Mouse (Mus musculus): ENCODE data around the gene Asic2. TPM values are rescaled to one million over a fixed set of nuclear protein-coding genes. Genes with fewer than 3 reads are reported as not detected.

Gene Asic2
- total RNA-seq, 1 experiment from 2014 or later: not detected

DNA sequence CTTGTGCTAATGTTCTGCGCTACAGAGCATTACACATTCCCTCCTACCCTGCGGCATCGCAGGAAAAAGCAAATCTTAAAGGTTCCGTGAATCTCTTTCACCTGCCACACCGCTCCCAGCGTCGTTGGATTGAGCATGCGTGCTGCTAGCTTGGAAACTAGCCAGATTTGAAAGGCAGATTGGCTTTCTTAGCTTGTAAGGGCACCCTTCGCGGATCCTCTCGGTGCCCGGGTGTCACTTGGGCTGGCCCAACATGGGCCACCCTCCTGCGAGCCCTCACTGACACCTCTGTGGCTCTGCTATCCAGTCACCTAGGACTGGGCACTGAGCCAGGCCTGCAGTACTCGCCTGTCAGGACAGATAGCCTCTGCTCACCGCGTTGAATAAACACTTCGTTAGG, 380.3 kb downstream of the Asic2 start:
- ATAC-seq (ENCODE audit: extremely low read depth, insufficient number of reproducible peaks, low FRiP score, poor library complexity, severe bottlenecking): no peak

DNA sequence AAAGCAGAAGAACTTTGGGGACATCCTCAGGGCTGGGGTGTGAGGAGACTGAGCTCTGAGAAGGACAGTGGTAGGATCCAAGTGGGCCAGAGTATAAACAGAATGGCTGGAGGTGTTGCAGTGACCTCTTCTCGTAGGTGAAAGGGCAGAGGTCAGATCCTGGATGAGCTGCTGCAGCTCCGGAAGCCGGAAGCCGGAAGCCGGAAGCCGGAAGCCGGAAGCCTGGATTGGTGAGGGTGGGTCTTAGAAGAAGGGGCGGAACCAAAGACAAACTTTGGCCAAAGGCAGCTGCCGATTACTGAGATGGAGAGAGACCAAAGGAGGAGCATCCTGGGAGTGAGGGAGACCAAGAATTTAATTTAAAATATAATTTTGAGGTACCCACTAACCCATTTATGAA, 381.1 kb downstream of the Asic2 start:
- no peak for ATAC-seq (ENCODE audit: extremely low read depth, insufficient number of reproducible peaks, low FRiP score, poor library complexity, severe bottlenecking)

DNA sequence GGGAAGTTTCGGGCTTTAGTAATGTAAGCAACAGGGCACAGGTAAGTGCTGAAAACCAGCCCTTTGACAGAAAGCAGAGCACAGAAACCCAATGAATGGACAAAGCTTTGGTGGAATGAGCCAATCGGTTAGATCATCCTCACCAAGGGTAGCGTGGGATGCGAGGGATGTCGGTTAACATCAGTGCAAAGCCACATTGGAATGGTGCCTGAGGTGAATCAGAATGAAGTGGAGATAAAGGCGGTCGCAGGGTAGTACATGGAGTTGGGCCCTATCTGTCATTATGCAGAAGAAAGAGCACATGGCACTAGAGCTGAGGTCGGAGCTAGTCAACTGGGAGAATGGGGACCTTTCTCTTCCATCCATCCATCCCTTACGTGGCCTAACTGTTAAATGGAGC, 383.8 kb downstream of the Asic2 start:
- no peak for ATAC-seq (ENCODE audit: extremely low read depth, insufficient number of reproducible peaks, low FRiP score, poor library complexity, severe bottlenecking)

DNA sequence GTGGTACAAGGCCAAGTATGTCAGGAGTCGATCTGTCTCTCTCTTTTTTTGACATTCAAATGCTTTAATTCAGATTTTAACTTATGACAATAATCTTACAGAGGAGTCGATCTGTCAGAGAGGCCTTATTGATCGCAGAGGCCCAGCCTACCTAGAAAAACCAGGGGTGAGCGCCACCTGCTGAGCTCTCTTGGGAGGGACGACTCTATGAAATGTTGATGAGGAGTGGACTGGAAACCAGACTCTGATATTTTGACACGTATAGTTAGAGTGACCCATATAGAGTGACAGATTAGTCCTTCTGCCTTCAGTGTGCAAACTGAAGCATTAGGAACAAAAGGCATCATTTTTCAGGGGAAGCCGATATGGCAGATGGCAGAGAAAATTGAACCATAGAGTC, 385.1 kb downstream of the Asic2 start:
- no peak for ATAC-seq (ENCODE audit: extremely low read depth, insufficient number of reproducible peaks, low FRiP score, poor library complexity, severe bottlenecking)

DNA sequence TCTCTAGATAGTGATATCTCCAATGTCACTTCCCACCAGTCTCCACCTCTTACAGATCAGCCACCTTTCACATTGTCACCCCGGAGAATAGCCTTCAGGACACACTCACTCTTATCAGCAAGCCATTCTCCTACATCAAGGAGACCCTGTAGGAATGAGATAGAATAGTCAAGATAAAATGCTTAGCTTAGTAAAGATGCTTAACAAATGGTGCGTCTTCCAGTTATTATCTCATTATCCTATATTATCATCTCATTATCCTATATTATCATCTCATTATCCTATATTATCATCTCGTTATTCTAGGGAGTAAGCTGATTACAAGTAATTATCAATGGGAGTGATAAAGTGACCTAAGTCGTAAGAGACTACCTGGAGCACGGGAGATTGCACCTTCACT, 386.1 kb downstream of the Asic2 start:
- no peak for ATAC-seq (ENCODE audit: extremely low read depth, insufficient number of reproducible peaks, low FRiP score, poor library complexity, severe bottlenecking)

DNA sequence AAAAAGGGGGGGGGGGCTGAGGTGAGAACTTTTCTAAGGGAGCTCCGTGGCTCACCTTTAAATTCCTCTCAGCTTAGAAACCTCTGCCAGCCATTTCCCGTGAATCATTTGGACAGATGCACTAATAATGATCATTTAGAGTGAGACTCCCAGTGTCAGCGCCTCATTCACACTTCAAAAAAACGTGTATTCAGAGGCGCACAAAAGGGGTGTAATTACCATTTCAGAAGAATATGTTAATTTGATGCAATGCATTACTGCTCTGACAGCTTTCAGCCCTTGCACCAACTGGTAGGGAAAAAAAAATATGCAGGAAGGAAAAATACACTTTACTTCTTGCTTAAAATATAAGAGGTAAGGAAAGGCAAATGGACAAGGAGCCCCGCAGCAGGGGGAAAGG, 388.5 kb downstream of the Asic2 start:
- ATAC-seq (ENCODE audit: extremely low read depth, insufficient number of reproducible peaks, low FRiP score, poor library complexity, severe bottlenecking): no peak

DNA sequence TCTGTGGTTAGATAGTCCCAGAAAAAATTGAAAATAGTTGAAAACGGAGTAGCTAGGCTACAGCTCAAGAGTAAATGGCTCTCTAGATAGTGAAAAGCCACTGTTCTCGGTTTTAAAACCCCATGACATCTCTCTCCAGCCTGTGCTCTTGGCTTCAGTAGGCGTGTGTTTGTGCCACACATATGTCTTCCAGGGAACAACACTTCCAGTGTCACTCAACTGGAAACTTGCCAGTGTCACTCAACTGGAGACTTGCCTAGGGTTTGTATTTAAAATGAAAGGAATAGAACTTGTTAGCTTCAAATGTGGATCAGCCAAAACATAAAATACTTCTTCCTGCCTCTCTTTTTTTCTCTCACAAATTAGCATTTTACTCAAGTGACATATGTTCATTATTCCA, 397.9 kb downstream of the Asic2 start:
- no peak for ATAC-seq (ENCODE audit: extremely low read depth, insufficient number of reproducible peaks, low FRiP score, poor library complexity, severe bottlenecking)

DNA sequence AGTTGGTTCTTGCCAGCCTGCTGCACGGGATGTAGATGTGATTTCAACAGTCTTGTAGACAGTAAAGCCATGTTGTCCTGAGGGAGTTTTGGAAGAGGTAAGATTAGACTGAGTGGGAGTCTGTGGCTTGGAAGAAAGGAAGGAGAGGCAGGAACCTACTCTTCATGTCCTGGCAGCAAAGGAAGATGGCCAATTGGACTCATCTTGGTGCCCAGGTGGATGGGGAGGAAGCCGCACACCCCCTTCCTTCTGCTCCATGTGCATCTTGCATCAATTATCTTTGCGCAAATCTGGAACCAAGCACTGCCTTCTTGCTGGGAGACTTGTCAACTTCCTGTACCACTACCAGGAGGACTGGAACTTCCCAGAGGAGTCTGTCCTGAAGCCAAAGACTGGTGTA, 403.4 kb downstream of the Asic2 start:
- no peak for ATAC-seq (ENCODE audit: extremely low read depth, insufficient number of reproducible peaks, low FRiP score, poor library complexity, severe bottlenecking)

DNA sequence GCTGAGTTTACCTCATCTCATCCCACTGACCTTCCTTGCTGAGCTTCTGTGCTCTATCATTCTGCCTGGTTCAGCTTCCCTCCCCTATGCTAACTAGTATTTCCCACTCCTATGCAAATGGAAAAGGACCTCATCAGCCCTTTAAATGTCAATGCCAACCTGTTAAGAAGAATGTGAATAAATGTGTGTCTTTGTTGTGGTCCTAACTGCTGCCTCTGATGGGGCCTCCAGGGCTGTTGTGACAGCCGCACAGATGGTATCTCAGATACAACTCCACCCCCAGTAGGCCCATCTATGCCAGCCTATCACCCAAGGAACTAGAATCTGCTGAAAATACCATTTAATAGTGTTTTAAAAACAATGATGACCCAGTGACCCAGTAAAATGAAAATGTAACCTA, 407.9 kb downstream of the Asic2 start:
- ATAC-seq (ENCODE audit: extremely low read depth, insufficient number of reproducible peaks, low FRiP score, poor library complexity, severe bottlenecking): no peak

DNA sequence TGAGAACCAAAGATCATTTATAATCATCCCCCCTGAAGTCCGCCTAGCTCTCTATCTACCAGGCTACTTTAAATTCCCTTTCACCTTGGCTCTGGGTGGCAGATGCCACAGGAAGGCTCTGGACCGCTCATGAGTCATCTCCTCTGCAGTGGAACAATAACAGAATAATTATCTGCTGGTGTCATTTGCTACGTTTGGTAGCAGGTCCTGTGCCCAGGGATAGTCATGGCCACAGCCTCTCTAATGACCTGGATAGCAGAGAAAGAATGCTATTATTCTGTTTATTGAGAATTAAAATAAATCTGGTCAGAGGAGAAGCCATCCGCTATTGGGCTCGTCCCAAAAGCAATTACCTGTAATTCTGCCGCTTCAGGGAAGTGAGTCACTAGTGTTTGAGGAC, 425.1 kb downstream of the Asic2 start:
- ATAC-seq (ENCODE audit: extremely low read depth, insufficient number of reproducible peaks, low FRiP score, poor library complexity, severe bottlenecking): no peak

DNA sequence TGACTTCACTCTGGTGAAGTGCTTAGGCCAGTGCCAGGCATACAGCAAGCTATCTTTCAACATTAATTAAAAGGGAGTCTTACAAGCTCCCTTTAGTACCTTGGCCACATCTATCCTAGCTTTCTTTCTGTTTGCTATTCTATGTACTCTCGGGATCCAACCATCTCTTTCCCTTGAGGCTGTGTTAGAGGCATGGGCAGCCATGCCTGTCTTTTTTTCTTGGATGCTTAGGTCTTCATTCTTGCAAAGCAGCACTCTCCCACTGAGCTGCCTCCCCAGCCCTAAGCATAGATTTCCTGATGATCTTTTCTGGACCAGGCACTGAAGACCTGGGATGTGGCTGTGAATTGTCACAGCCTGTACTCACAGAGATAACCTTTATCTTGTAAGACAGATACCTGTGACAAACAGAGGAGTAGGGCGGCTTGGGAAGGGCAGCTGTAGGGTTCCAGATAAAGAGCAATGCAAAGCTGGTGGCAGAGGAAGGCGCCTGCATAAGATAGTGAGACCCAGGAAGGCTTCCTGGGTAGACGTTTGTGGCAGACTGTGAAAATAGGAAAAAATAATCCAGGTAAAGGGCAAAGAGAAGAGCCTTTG, 433.0 kb downstream of the Asic2 start:
- ATAC-seq (ENCODE audit: extremely low read depth, insufficient number of reproducible peaks, low FRiP score, poor library complexity, severe bottlenecking): no peak

DNA sequence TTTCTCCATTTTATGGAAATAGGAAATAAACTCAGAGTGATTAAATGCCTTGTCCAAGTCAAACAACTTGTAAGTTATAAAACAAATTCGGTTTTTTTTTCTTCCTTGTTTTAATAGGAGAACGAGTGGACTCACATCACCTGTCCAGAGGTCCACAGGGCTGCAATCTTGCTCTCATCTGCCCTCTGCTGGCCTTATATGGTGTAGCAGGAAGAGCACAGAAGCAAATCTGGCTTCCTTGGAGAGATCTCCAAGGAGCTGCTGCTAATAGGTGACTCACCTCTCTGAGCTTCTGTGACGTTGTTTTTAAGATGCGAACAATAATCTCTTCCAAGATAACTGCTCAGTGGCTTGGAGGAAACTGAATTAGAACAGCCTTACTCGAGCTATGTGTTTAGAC, 433.6 kb downstream of the Asic2 start:
- no peak for ATAC-seq (ENCODE audit: extremely low read depth, insufficient number of reproducible peaks, low FRiP score, poor library complexity, severe bottlenecking)

DNA sequence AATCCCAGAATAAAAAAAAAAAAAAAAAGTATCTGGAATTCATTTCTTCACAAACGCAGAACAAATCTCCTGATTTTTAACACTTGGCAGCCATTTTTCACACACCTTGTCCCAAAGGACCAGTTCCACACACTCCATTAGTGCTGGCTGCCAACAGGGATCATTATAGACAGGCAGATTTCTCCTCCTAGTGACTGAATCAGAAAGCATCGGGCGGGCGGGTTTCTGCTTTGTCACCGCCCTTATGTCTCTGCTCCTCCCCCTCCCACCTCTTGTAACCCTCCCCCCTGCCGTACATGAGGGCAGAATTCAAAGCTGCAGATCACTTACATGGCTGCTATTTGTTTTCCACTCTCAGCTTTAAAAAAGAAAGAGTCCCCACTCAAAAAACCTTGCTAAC, 436.4 kb downstream of the Asic2 start:
- ATAC-seq (ENCODE audit: extremely low read depth, insufficient number of reproducible peaks, low FRiP score, poor library complexity, severe bottlenecking): no peak

DNA sequence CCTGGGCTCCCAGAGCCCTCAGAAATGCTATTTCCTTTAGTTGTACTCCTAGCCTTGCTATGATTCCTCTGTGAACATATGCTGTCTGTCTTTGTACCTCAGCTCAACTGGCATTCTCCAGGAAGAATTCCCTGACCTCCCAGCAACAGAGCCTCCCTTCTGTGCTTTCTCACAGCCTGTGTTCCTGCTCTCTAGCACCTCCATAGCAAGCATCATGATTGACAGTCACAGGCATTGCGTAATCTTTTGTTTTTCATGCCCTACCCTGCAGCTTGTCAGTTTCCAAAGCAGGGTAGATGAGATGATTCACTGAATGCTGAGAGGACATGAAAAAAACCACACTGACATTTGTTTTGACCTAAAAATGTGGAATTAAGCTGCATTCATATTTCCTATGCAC, 445.3 kb downstream of the Asic2 start:
- ATAC-seq (ENCODE audit: extremely low read depth, insufficient number of reproducible peaks, low FRiP score, poor library complexity, severe bottlenecking): no peak

DNA sequence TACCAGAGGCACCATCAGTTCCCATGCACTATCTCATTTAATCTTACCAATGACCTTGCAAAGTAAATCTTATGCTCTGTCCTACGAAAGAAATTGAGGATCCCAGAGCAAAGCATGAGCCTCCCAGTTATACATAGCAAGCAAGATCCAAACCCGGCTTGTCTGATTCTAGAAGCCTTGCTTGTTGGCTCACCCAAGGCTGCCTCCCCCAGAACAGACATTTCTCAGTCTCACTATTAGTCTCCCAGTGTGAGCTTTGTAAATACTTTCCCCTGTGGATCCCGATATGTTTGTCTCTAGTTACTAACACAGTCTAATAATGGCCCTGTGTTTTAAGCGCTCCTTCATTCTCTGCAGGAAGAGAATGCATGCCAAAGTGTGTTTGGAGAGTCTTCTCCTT, 446.4 kb downstream of the Asic2 start:
- ATAC-seq (ENCODE audit: extremely low read depth, insufficient number of reproducible peaks, low FRiP score, poor library complexity, severe bottlenecking): no peak

DNA sequence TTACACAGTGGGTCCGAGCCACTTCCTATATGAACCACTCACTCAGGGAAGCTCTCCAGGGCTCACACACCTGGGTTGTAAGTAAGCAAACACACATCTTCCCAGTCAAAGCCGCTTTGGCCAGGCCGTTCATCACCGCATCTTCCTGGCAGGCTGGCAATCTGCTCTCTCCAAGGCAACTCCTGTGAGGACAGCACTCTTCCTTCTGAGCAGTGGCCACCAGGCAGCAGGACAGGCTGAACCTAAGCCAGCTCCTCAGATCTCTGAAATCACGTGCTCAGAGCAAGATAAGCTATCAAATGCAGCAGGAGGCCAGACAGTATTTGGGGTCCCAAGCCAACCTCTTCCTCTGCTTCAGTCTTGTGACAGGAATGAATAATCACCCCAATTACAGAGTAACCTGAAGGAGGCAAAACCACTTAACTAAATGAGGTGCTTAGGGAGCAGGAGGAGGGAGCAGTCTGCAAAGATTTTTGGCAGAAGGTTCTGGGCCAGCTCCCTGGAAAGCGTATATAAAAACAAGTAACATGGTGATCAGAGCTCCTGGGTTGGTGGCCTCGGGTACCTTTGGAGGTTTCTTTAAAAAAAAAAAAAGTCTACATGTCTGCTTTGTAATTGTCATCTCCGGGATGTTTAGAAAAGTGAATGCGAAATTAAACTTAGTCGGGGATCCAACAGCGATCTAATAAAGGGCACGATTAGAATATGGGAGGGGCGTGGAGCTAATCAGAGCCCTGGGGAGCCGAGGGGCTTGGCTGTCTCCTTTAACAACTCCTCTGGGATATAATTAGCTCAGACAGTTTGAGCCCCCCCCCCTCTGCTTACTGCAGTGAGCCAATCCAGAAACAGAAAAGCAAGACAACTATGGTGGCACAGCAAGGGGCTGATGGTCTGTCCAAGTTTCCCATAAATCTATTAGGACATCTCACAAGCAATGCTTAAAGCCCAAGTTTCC, 450.0 kb downstream of the Asic2 start:
- ATAC-seq (ENCODE audit: extremely low read depth, insufficient number of reproducible peaks, low FRiP score, poor library complexity, severe bottlenecking): no peak

DNA sequence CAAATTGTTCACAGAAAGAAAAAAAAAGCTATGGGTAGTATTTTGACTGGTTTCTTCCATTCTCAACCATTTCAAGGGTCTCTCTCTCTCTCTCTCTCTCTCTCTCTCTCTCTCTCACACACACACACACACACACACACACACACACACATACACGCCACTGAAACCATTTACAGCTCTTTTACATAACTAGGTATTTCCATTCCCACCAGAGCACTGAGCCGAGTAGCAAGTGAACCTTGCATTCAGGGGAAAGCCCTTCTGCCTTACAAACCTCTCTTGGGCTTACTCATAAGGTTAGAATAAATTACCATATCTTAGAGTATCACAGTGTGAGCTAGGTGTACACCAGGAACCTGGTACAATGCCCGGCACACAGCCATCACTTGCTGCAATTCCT, 452.5 kb downstream of the Asic2 start:
- ATAC-seq (ENCODE audit: extremely low read depth, insufficient number of reproducible peaks, low FRiP score, poor library complexity, severe bottlenecking): no peak

DNA sequence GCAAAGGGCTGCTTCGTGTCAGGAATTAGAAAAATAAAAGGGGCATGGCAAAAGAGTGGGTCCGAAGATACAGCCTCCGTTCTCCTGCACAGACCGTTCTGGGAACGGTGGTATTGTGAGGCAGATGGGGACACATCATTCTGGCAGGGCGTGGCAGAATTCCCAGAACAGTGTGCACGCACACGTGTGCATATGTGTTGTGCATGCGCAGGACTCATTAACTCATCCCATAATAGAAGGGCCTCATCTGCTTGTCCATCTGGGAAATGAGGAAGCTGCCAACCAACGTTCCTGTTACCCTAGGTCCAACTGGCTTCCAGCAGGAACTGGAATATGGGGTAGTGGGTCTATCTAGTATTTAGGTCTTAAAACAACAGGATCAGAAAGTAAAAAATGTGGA, 455.8 kb downstream of the Asic2 start:
- no peak for ATAC-seq (ENCODE audit: extremely low read depth, insufficient number of reproducible peaks, low FRiP score, poor library complexity, severe bottlenecking)

DNA sequence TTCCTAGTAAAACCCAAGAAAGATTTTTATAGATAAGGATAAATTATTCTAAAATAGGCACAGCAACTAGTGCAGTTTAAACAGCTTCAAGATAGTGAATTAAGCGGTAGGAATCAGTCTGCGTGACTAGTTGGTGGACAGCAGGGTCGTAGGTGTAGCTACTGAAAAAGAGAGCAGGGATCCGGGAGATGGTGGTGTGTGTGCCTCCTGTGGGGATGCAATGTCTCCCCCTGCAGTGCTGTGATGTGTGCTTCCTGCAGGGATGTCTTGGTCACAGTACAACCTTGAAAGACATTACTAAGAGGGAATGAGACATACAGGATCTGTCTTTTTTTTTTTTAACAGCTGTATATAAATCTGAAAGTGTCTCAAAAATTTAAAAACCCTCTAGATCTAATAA, 456.9 kb downstream of the Asic2 start:
- no peak for ATAC-seq (ENCODE audit: extremely low read depth, insufficient number of reproducible peaks, low FRiP score, poor library complexity, severe bottlenecking)

DNA sequence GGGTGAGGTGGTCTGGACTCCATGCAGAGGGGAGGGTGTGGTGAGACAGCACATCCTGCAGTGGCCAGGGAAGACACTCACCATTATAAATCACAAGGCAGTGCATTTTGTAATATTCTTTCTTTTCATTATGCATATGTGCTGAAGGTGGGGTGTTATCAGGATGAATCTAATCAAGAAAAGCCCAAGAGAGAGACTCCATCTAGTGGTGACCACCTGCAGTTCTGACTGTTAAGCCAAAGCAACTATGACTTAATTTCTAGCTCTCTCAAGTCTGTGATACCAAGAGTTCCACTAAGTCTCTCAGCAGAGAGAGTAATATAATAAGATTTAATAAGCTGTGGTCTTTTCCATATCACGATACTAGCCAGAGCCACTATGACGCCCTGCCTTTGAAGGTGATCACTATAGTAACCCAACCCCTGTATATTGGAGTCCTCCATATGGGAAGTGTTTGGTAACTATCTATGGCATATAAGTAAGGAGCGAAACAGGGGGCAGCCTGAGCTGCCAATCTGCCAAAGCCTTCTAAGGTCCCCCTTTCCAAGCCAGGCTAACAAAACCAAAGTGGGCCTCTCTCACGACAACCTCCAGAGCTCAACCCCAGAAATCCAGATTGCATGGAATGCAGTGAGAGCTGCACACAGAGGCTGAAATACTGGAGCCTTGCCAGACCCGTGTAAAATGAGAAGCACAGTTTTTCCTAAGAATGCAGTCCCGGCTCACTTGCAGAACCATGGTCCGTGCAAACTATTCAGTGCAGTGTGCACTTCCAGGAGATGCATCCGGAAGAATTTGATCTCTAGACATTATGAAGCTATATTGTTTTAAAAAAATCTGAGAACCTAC, 459.6 kb downstream of the Asic2 start:
- ATAC-seq (ENCODE audit: extremely low read depth, insufficient number of reproducible peaks, low FRiP score, poor library complexity, severe bottlenecking): no peak
